Mouse (Mus musculus): ENCODE measurements around the gene Aamp. TPM values are rescaled to one million over a fixed set of nuclear protein-coding genes. Genes with fewer than 3 reads are reported as not detected.

Gene Aamp
- polyA plus RNA-seq, 1 experiment from 2014 or later = 183 TPM

- Histone ChIP-seq H3K4me2 (replicated peaks) (no peak overlapping the region), H3K27ac (no peak overlapping the region), H3K36me3 (0 out of 2 replicates have a peak, but pooled peaks cover 6% of the 10 kb centered on the region), H3K4me1 (peaks cover 23% of the 10 kb centered on the region), H3K27me3 (peaks cover 5% of the 10 kb centered on the region; the same call in 1 of the 2 replicates), H3K4me3 (no peak overlapping the region), H3K9me3 (replicated peaks) (no peaks in the 10 kb centered on the region), H3K9ac (no peak overlapping the region)
- WGBS = 82% methylated on average over 5 of the region's 5 CpGs
- ATAC-seq (ENCODE audit: low FRiP score) = no peak
Observed at GRCm38 (mm10) chr1:74298157-74298750, 13.7 kb upstream of the Aamp start.

GRCm38 (mm10) chr1:74297269-74297668 is 12.7 kb upstream of the Aamp start:
- no peaks in the 10 kb centered on the region for H3K9me3 ChIP-seq (replicated peaks)
- H3K27me3 ChIP-seq = no peaks in the 10 kb centered on the region
- no peak overlapping the region for H3K9ac ChIP-seq
- WGBS = 80% methylated on average over 3 of the region's 3 CpGs
- ATAC-seq (ENCODE audit: low FRiP score) = no peak
- peak overlapping the region; percentile 86; the same call in 1 of the 2 replicates for H3K27ac ChIP-seq
- no peak overlapping the region for H3K4me2 ChIP-seq (replicated peaks)
- H3K36me3 ChIP-seq = 0 out of 2 replicates have a peak, but pooled peaks cover 11% of the 10 kb centered on the region
- H3K4me1 ChIP-seq = peaks cover 22% of the 10 kb centered on the region
- H3K4me3 ChIP-seq = no peak overlapping the region

- no peak overlapping the region for H3K4me3 ChIP-seq
- H3K4me2 ChIP-seq (replicated peaks) = no peak overlapping the region
- peaks cover 22% of the 10 kb centered on the region for H3K4me1 ChIP-seq
- H3K9ac ChIP-seq = 0 out of 2 replicates have a peak overlapping the region, but pooled peaks have one; percentile 54
- 67% methylated on average over 6 of the region's 6 CpGs for WGBS
- no peak for ATAC-seq (ENCODE audit: low FRiP score)
- peak overlapping the region; percentile 86 for H3K27ac ChIP-seq
- H3K27me3 ChIP-seq = no peaks in the 10 kb centered on the region
- no peaks in the 10 kb centered on the region for H3K9me3 ChIP-seq (replicated peaks)
- peaks cover 14% of the 10 kb centered on the region; the same call in 1 of the 2 replicates for H3K36me3 ChIP-seq
Observed at GRCm38 (mm10) chr1:74296477-74296876, 11.9 kb upstream of the Aamp start.

GRCm38 (mm10) chr1:74295456-74296171 is 11.1 kb upstream of the Aamp start:
- ATAC-seq (ENCODE audit: low FRiP score) = peak; percentile 86
- no peak overlapping the region; the same call in 1 of the 2 replicates for H3K4me3 ChIP-seq
- peaks cover 22% of the 10 kb centered on the region for H3K4me1 ChIP-seq
- peak overlapping the region; percentile 32 for H3K4me2 ChIP-seq (replicated peaks)
- H3K36me3 ChIP-seq = peaks cover 17% of the 10 kb centered on the region
- H3K27ac ChIP-seq = peak overlapping the region; percentile 86
- H3K9me3 ChIP-seq (replicated peaks) = no peaks in the 10 kb centered on the region
- 26% methylated on average over 9 of the region's 9 CpGs for WGBS
- no peaks in the 10 kb centered on the region for H3K27me3 ChIP-seq
- H3K9ac ChIP-seq = peak overlapping the region; percentile 54

- H3K4me2 ChIP-seq (replicated peaks) = peak overlapping the region; percentile 32; the same call in 1 of the 2 replicates
- peak overlapping the region; percentile 54; the same call in 1 of the 2 replicates for H3K9ac ChIP-seq
- 90% methylated on average over 6 of the region's 6 CpGs for WGBS
Observed at GRCm38 (mm10) chr1:74294733-74295455, 10.4 kb upstream of the Aamp start.

GRCm38 (mm10) chr1:74294090-74294643 is 9.6 kb upstream of the Aamp start:
- Histone ChIP-seq H3K4me2 (replicated peaks) (no peak overlapping the region), H3K27ac (no peak overlapping the region), H3K9me3 (replicated peaks) (no peaks in the 10 kb centered on the region), H3K4me1 (peaks cover 22% of the 10 kb centered on the region), H3K4me3 (no peak overlapping the region), H3K27me3 (no peaks in the 10 kb centered on the region), H3K9ac (no peak overlapping the region), H3K36me3 (peaks cover 31% of the 10 kb centered on the region)
- ATAC-seq (ENCODE audit: low FRiP score) = no peak
- WGBS = 93% methylated on average over 3 of the region's 3 CpGs

More at GRCm38 (mm10) chr1:74294733-74295455, 10.4 kb upstream of the Aamp start:
- peaks cover 22% of the 10 kb centered on the region for H3K4me1 ChIP-seq
- peak; percentile 4; the same call in 1 of the 2 replicates for ATAC-seq (ENCODE audit: low FRiP score)
- H3K4me3 ChIP-seq = no peak overlapping the region
- H3K36me3 ChIP-seq = peaks cover 24% of the 10 kb centered on the region
- no peaks in the 10 kb centered on the region for H3K9me3 ChIP-seq (replicated peaks)
- H3K27me3 ChIP-seq = no peaks in the 10 kb centered on the region
- H3K27ac ChIP-seq = peak overlapping the region; percentile 86

- 85% methylated on average over 8 of the region's 8 CpGs for WGBS
- H3K9ac ChIP-seq = no peak overlapping the region
- no peak for ATAC-seq (ENCODE audit: low FRiP score)
- no peaks in the 10 kb centered on the region for H3K27me3 ChIP-seq
- no peak overlapping the region for H3K4me2 ChIP-seq (replicated peaks)
- H3K27ac ChIP-seq = no peak overlapping the region
- H3K9me3 ChIP-seq (replicated peaks) = no peaks in the 10 kb centered on the region
- peaks cover 22% of the 10 kb centered on the region for H3K4me1 ChIP-seq
- H3K36me3 ChIP-seq = peaks cover 36% of the 10 kb centered on the region
- no peak overlapping the region for H3K4me3 ChIP-seq
Observed at GRCm38 (mm10) chr1:74293306-74293960, 8.9 kb upstream of the Aamp start.

GRCm38 (mm10) chr1:74292331-74293020 is 7.9 kb upstream of the Aamp start:
- peaks cover 22% of the 10 kb centered on the region for H3K4me1 ChIP-seq

GRCm38 (mm10) chr1:74290141-74290540 is 5.6 kb upstream of the Aamp start:
- Histone ChIP-seq H3K27me3 (no peaks in the 10 kb centered on the region), H3K4me2 (replicated peaks) (no peak overlapping the region), H3K4me3 (no peak overlapping the region), H3K36me3 (peaks cover 33% of the 10 kb centered on the region), H3K9ac (no peak overlapping the region), H3K9me3 (replicated peaks) (no peaks in the 10 kb centered on the region), H3K27ac (no peak overlapping the region), H3K4me1 (peaks cover 10% of the 10 kb centered on the region)
- no peak for ATAC-seq (ENCODE audit: low FRiP score)
- WGBS = 96% methylated on average over 5 of the region's 5 CpGs

More at GRCm38 (mm10) chr1:74292331-74293020, 7.9 kb upstream of the Aamp start:
- Histone ChIP-seq H3K4me3 (no peak overlapping the region), H3K9ac (no peak overlapping the region), H3K9me3 (replicated peaks) (no peaks in the 10 kb centered on the region), H3K36me3 (peaks cover 36% of the 10 kb centered on the region), H3K4me2 (replicated peaks) (no peak overlapping the region), H3K27ac (no peak overlapping the region), H3K27me3 (no peaks in the 10 kb centered on the region)
- ATAC-seq (ENCODE audit: low FRiP score) = no peak
- WGBS = 87% methylated on average over 11 of the region's 11 CpGs

- H3K27me3 ChIP-seq = no peaks in the 10 kb centered on the region
- H3K4me3 ChIP-seq = no peak overlapping the region
- no peak for ATAC-seq (ENCODE audit: low FRiP score)
- H3K9me3 ChIP-seq (replicated peaks) = no peaks in the 10 kb centered on the region
- H3K4me1 ChIP-seq = peaks cover 8% of the 10 kb centered on the region
- H3K9ac ChIP-seq = no peak overlapping the region
- WGBS = 90% methylated on average over 2 of the region's 2 CpGs
- H3K4me2 ChIP-seq (replicated peaks) = no peak overlapping the region
- H3K27ac ChIP-seq = no peak overlapping the region
- H3K36me3 ChIP-seq = peaks cover 33% of the 10 kb centered on the region
Observed at GRCm38 (mm10) chr1:74289740-74290139, 5.2 kb upstream of the Aamp start.

- H3K4me2 ChIP-seq (replicated peaks) = no peak overlapping the region
- WGBS = 91% methylated on average over 9 of the region's 9 CpGs
- H3K4me3 ChIP-seq = no peak overlapping the region
- no peak overlapping the region for H3K27ac ChIP-seq
- no peaks in the 10 kb centered on the region for H3K27me3 ChIP-seq
- peaks cover 8% of the 10 kb centered on the region for H3K4me1 ChIP-seq
- H3K9ac ChIP-seq = no peak overlapping the region
- peaks cover 33% of the 10 kb centered on the region for H3K36me3 ChIP-seq
- no peaks in the 10 kb centered on the region for H3K9me3 ChIP-seq (replicated peaks)
- ATAC-seq (ENCODE audit: low FRiP score) = no peak
Observed at GRCm38 (mm10) chr1:74289248-74289647, 4.7 kb upstream of the Aamp start.
